Mouse (Mus musculus) C2C12 (cell line): ENCODE results near the gene Eif4g1.

ENCODE experiments used
- CEBPB ChIP-seq: IDR thresholded peaks from one replicate; pipeline ENCODE4 v1.6.1; 2011; ENCODE audit warnings: low read depth, mild to moderate bottlenecking, control low read depth, moderate library complexity
- CTCF ChIP-seq: IDR thresholded peaks from one replicate; pipeline ENCODE4 v1.5.1; 2011; ENCODE audit not compliant: control insufficient read depth, insufficient read depth, insufficient read length
- MAX ChIP-seq: IDR thresholded peaks from one replicate; pipeline ENCODE4 v1.6.1; 2011; ENCODE audit warnings: mild to moderate bottlenecking, control low read depth
- USF1 ChIP-seq: IDR thresholded peaks from one replicate; pipeline ENCODE4 v1.6.1; 2011; ENCODE audit warnings: low read depth, mild to moderate bottlenecking, control low read depth, moderate library complexity

DNA sequence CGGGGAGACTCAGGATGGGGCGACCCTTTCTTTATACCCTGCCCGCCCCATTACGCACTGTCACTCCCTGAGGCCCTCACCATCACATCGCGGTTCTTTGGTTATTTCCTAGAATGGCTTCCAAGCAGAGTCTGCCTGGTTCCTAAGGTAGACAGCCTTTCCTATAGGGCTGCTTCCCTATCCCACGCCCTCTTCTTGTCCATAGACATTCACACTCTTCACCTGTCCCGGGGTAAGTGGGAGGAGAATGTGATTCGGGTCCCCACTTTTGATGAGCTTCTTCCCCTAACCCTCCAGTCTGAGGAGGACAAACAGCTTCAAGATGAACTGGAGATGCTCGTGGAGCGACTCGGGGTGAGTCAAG, 16.2 kb upstream of the Eif4g1 start:
- no peak for TF ChIP-seq CTCF
- no peak for TF ChIP-seq CEBPB
- no peak for TF ChIP-seq USF1
- no peak for TF ChIP-seq MAX
